Mouse (Mus musculus) embryonic facial prominence, embryonic 14.5 days (tissue): ENCODE measurements at regions not wholly inside any gene's neighbourhood (a gene's known extent, or its start where the extent isn't known, plus 50 kb on each side); places are given as distances from the start of the nearest gene placed in this dataset.

ENCODE experiments used
- ATAC-seq: fragments of 200-750 bp; cut with Nextera tagmentation; 2 replicates; pipeline ENCODE4 v1.8.0; 2017; ENCODE audit warnings: low read depth, moderate number of reproducible peaks, moderate TSS enrichment
- DNase-seq: peaks from one replicate; pipeline ENCODE4 v3.0.0-alpha.2; 2015; ENCODE audit warnings: low spot score
- H3K27ac ChIP-seq: fragments of 300-500 bp; sonication (generic); replicated peaks from 2 replicates; pipeline ENCODE4 v1.5.1; 2014; ENCODE audit warnings: low read depth, mild to moderate bottlenecking, low read length, moderate library complexity
- H3K27me3 ChIP-seq: fragments of 300-500 bp; sonication (generic); replicated peaks from 2 replicates; pipeline ENCODE4 v1.6.1; 2014; ENCODE audit warnings: low read length; ENCODE audit not compliant: control insufficient read depth, insufficient read depth
- H3K36me3 ChIP-seq: fragments of 300-500 bp; sonication (generic); 2 replicates; pipeline ENCODE4 v1.6.1; 2014; ENCODE audit warnings: low read length, mixed read lengths; ENCODE audit not compliant: control insufficient read depth, insufficient read depth
- H3K4me1 ChIP-seq: fragments of 300-500 bp; sonication (generic); 2 replicates; pipeline ENCODE4 v1.6.1; 2014; ENCODE audit warnings: antibody characterized with exemption, low read length; ENCODE audit not compliant: control insufficient read depth, insufficient read depth
- H3K4me2 ChIP-seq: fragments of 300-500 bp; sonication (generic); 2 replicates; pipeline ENCODE4 v1.6.1; 2014; ENCODE audit warnings: low read depth, mild to moderate bottlenecking, low read length, moderate library complexity, mixed read lengths
- H3K4me3 ChIP-seq: fragments of 300-500 bp; sonication (generic); 2 replicates; pipeline ENCODE4 v1.5.1; 2014; ENCODE audit warnings: low read depth, mild to moderate bottlenecking, low read length
- H3K9ac ChIP-seq: fragments of 300-500 bp; sonication (generic); 2 replicates; pipeline ENCODE4 v1.6.1; 2014; ENCODE audit warnings: low read depth, mild to moderate bottlenecking, low read length, moderate library complexity, mixed read lengths
- H3K9me3 ChIP-seq: fragments of 300-500 bp; sonication (generic); 2 replicates; pipeline ENCODE4 v1.6.1; 2016; ENCODE audit warnings: low read length; ENCODE audit not compliant: control insufficient read depth
- WGBS: fragments of 180-500 bp; shearing (Covaris S2); extraction: QIAGEN DNeasy Blood & Tissue Kit; methylation state at CpG from one replicate; pipeline ENCODE4 v1.1.7; 2014; 5-methylcytosine and 5-hydroxymethylcytosine counted together

DNA sequence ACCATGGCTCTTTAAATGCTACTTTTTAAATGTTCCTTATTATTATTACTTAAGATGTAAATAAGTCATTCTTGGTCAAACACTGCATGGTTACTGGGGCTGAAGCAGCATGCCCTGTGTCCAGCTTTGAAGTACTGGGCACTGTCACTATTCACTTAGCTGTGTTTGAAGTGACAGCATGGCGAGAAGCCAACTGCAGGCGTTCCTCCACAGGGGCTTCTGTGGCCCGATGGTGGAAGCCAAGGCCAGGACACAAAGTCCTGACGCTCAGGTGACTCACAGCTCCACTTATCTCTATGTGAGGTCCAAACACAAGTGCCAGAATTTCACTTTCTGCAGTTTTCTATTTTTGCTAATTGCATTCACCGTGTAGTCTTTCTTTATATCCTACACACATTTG, 65.3 kb downstream of the Cdca7 start:
- ATAC-seq (no peak), DNase-seq (no peak)
- Histone ChIP-seq H3K4me3 (no peak overlapping the region), H3K9me3 (no peaks in the 10 kb centered on the region), H3K27ac (no peak overlapping the region), H3K4me2 (no peak overlapping the region), H3K4me1 (no peaks in the 10 kb centered on the region), H3K9ac (no peak overlapping the region), H3K27me3 (no peaks in the 10 kb centered on the region), H3K36me3 (no peaks in the 10 kb centered on the region)
- WGBS: 83% methylated on average over 5 of the region's 5 CpGs

DNA sequence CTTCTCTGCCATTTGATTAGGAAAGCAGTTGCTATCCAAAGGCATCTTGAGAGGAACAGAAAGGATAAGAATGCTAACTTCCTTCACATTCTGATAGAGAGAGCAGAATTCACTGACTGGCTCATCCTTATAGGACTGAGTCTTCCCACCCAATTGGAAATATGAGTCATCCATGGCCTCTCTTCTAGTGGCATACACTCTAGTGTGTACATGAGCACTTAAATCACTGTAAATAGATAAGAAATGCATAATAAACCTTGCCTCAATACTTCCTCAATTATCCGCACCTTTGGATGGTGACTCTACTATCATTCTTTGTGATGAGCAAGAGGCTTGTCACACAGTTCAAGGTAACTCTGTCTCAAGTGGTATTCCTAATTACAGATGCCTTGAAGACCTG, 69.5 kb downstream of the Cdca7 start:
- H3K27ac ChIP-seq: no peak overlapping the region
- H3K4me3 ChIP-seq: no peak overlapping the region
- no peaks in the 10 kb centered on the region for H3K9me3 ChIP-seq
- no peak overlapping the region for H3K4me2 ChIP-seq
- no peak for DNase-seq
- H3K27me3 ChIP-seq: no peaks in the 10 kb centered on the region
- WGBS: 100% methylated on average over 1 of the region's 1 CpGs
- no peak overlapping the region for H3K9ac ChIP-seq
- no peak for ATAC-seq
- H3K4me1 ChIP-seq: no peaks in the 10 kb centered on the region
- H3K36me3 ChIP-seq: no peaks in the 10 kb centered on the region

DNA sequence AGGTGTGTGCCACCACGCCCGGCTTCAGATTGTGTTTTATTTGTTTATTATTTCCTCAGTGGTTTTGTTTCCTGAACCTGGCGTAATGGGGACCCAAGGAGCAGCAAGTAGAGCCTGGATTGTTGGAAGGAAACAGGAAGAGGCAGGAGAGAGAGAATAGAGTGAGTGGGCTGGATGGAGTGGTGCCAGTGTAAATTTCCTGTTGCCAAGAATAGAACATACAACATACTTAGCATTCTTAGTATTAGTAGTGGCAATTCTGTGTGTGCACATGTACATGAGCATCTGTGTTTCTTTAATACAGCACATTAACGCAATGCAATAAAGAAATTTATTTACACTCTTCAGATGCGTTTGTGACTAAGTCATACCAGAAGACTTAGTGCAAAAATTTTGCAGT, 70.5 kb downstream of the Cdca7 start:
- DNase-seq: peak; percentile 26
- H3K27me3 ChIP-seq: no peaks in the 10 kb centered on the region

DNA sequence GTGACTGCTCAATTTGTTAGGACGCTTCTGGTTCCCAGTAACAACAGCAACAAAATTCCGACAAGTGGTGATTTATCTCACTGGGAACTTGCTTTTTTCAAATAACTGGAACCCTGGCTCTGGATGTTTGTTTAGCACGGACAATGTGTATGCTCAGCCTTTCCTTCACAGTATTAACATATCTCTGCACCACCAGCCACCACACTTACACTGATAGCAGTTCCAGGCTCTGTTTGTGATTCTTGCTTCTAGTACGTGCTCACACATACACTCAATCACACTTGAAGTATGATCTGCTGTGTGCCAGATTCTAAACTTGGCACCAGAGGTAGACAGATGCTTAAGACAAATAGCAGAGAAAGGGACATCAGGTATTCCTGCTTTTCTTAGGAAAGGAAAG, 71.0 kb downstream of the Cdca7 start:
- Histone ChIP-seq H3K4me3 (no peak overlapping the region), H3K27ac (no peak overlapping the region), H3K4me1 (no peaks in the 10 kb centered on the region), H3K36me3 (no peaks in the 10 kb centered on the region), H3K9me3 (no peaks in the 10 kb centered on the region), H3K4me2 (no peak overlapping the region), H3K27me3 (no peaks in the 10 kb centered on the region), H3K9ac (no peak overlapping the region)
- WGBS: 72% methylated on average over 4 of the region's 4 CpGs
- ATAC-seq (no peak), DNase-seq (no peak)

More for the DNA sequence above, 70.5 kb downstream of the Cdca7 start:
- no peaks in the 10 kb centered on the region for H3K36me3 ChIP-seq
- no peaks in the 10 kb centered on the region for H3K4me1 ChIP-seq
- H3K9me3 ChIP-seq: no peaks in the 10 kb centered on the region
- no peak overlapping the region for H3K9ac ChIP-seq
- no peak overlapping the region for H3K27ac ChIP-seq
- 75% methylated on average over 5 of the region's 5 CpGs for WGBS
- no peak for ATAC-seq
- no peak overlapping the region for H3K4me3 ChIP-seq
- H3K4me2 ChIP-seq: no peak overlapping the region

DNA sequence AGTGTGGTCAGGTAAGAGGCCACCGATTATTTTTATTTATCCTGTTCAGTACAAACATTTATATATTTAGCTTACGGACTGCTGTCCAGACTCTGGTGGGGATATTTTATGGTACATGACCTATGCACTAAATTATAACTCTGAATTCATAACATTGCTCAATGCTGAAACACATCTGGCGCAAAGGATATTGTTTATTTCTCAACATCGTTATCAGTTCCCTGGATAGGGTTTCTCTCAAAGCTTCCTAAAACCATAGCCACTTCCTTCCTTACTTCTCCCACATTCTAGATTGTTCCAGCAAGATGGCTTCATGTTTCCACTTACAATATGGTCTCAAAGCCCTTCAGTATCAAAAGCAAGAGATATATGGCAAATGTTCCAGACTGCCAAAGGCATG, 75.3 kb downstream of the Cdca7 start:
- no peaks in the 10 kb centered on the region for H3K27me3 ChIP-seq
- H3K4me2 ChIP-seq: no peak overlapping the region
- H3K9me3 ChIP-seq: no peaks in the 10 kb centered on the region
- no peak overlapping the region for H3K9ac ChIP-seq
- 67% methylated on average over 4 of the region's 4 CpGs for WGBS
- no peak for ATAC-seq
- no peak overlapping the region for H3K4me3 ChIP-seq
- no peak overlapping the region for H3K27ac ChIP-seq
- no peak for DNase-seq
- no peaks in the 10 kb centered on the region for H3K36me3 ChIP-seq
- H3K4me1 ChIP-seq: 0 out of 2 replicates have a peak, but pooled peaks cover 2% of the 10 kb centered on the region

DNA sequence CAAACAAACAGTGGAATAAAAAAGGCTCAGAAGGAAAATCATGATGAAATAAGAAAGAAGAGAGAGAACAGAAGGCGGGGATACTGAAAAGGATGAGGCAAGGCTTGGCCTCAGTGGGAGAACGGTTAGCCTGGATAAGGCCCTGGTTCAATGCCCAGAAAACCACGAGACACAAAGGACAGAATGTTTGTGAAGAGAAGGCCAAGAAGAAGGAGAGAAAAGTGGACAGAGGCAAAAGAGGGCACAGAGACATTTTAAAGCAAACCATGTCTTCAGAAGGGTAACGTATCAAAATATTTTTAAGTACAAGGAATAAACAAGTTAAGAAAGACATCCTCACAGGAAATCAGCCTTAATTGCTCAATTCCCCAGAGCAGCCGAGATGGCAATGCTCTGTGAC, 78.6 kb downstream of the Cdca7 start:
- H3K36me3 ChIP-seq: no peaks in the 10 kb centered on the region
- H3K4me1 ChIP-seq: peaks cover 17% of the 10 kb centered on the region
- no peak overlapping the region for H3K4me2 ChIP-seq
- 74% methylated on average over 5 of the region's 5 CpGs for WGBS
- ATAC-seq (no peak), DNase-seq (no peak)
- H3K4me3 ChIP-seq: no peak overlapping the region
- no peaks in the 10 kb centered on the region for H3K27me3 ChIP-seq
- no peak overlapping the region for H3K27ac ChIP-seq
- H3K9me3 ChIP-seq: no peaks in the 10 kb centered on the region
- no peak overlapping the region for H3K9ac ChIP-seq

DNA sequence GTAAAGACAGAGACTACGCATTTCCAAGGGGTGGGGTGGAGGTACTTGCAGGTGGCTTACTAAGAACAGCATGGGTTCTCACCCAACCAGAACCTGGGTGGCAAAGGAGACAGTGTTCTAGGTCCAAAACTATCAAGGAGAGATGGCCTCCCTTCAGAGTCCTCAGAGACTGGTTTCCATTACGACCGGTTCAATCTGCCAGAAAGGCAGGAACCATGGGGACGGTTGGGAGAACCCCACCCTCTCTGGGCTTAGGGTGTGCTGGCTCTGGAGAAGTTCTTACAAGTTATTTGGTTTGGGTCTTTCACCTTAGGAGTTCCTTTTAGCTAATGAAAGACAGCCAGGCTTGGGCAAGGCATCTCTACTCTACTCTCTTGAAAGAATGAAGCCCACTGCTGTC, 79.2 kb downstream of the Cdca7 start:
- H3K27ac ChIP-seq: no peak overlapping the region
- no peaks in the 10 kb centered on the region for H3K9me3 ChIP-seq
- no peak for DNase-seq
- no peak overlapping the region for H3K4me3 ChIP-seq
- WGBS: 92% methylated on average over 4 of the region's 4 CpGs
- H3K4me1 ChIP-seq: peaks cover 17% of the 10 kb centered on the region
- H3K27me3 ChIP-seq: no peaks in the 10 kb centered on the region
- H3K4me2 ChIP-seq: no peak overlapping the region
- H3K36me3 ChIP-seq: no peaks in the 10 kb centered on the region
- no peak overlapping the region for H3K9ac ChIP-seq
- no peak for ATAC-seq

DNA sequence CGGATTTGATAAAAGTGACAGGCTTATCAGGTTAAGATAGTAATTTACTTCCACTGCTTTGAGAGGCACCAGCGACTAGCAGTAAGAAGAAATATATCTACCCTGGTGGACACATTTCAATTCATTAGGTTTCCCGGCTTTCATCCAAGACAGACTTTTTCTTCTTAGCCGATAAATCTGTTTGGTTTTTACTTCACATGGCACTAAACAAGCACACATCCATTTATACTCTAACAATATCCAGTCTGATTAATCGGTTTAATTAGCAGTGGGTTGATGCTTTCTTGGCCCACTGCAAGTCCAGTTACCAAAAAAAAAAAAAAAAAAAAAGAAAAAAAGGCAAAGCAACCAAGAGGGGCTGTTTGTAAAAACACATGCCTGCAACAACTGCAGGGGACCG, 79.6 kb downstream of the Cdca7 start:
- H3K9ac ChIP-seq: no peak overlapping the region
- no peak overlapping the region for H3K4me3 ChIP-seq
- DNase-seq (no peak), ATAC-seq (no peak)
- no peaks in the 10 kb centered on the region for H3K36me3 ChIP-seq
- H3K27me3 ChIP-seq: no peaks in the 10 kb centered on the region
- H3K4me1 ChIP-seq: peaks cover 17% of the 10 kb centered on the region
- 73% methylated on average over 6 of the region's 6 CpGs for WGBS
- no peak overlapping the region for H3K4me2 ChIP-seq
- no peak overlapping the region for H3K27ac ChIP-seq
- H3K9me3 ChIP-seq: no peaks in the 10 kb centered on the region

DNA sequence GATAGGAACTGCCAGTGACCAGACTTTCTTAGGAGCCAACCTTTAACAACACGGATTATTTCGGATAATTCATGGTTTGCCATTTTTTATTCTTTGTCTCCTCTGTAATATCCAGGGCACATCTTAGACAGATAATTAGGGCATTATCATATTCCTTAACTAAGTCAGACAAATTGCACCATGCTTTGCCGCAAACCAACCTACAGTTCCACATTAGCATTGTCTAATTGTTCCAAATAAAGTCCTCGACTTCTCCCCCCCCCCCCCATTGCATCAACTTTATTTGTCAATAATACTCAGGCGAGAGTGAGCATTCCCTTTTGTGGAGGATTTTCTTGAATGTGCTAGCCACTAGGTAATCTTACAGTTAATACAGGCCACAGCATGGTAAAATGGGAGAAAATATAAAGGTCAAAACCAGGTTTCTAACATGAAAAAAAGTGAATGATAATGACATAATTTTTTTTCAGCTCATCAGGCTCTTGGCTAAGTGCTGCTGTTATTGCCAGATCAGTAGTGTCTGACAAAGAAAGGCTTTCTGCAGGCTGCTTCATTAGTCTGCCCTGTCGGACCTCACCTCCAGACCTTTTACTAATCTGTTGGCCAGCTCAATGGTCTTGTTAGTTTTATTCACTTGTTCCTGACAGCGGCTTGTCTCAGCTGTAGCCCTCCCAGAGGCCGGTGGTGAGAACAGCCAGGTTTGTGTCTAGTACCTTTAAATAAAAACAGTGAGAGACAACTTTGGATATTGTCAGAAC, 80.3 kb downstream of the Cdca7 start:
- DNase-seq: peak; percentile 22
- ATAC-seq: no peak
- H3K27ac ChIP-seq: 0 out of 2 replicates have a peak overlapping the region, but pooled peaks have one; percentile 80
- no peaks in the 10 kb centered on the region for H3K27me3 ChIP-seq
- 73% methylated on average over 8 of the region's 8 CpGs for WGBS
- no peak overlapping the region for H3K9ac ChIP-seq
- H3K9me3 ChIP-seq: no peaks in the 10 kb centered on the region
- H3K36me3 ChIP-seq: no peaks in the 10 kb centered on the region
- H3K4me3 ChIP-seq: no peak overlapping the region
- H3K4me2 ChIP-seq: no peak overlapping the region
- peaks cover 17% of the 10 kb centered on the region for H3K4me1 ChIP-seq
